In genomic region chr1:91405406-91406169, GRCm38 (mm10) we compare ENCODE assay signal across 10 mouse cellular contexts. TPM values are rescaled to one million over a fixed set of nuclear protein-coding genes. Genes with fewer than 3 reads are reported as not detected.
A peak's percentile ranks its signal among the peaks of the same experiment; 100 is the strongest.
DNase-seq lines count a peak whose midpoint lies in the region; ATAC-seq and TF ChIP-seq lines count a peak whose summit lies in the region.
"Had no signal": no experiment of that assay in that cellular context is flagged by ENCODE, and none has a peak within 500 bp of the region (broad histone marks: within the 10 kb centered on the region; RNA-seq: fewer than 3 reads in every experiment).

No protein-coding gene starts in this region.

- 55% methylated on average over 23 of the region's 23 CpGs for WGBS in intestine, embryonic 15.5 days
- 57% methylated on average over 23 of the region's 23 CpGs for WGBS in intestine, postnatal 0 days
- WGBS in lung, embryonic 16.5 days = 45% methylated on average over 23 of the region's 23 CpGs
- whole genome bisulfite sequencing in hindbrain, embryonic 11.5 days = 60% methylated on average over 23 of the region's 23 CpGs

- H3K4me3 ChIP-seq in intestine, embryonic 15.5 days (replicated peaks) = no peak overlapping the region
- H3K4me3 ChIP-seq in intestine, postnatal 0 days (ENCODE audit: low read depth, low read length) = no peak overlapping the region
- peak overlapping the region; percentile 9; the same call in 1 of the 2 replicates for H3K4me3 ChIP-seq in G1E (ENCODE audit: low read depth, low read length)
- no peak overlapping the region for H3K4me3 ChIP-seq in lung, embryonic 16.5 days (ENCODE audit: low read length)
- no peak overlapping the region for H3K4me3 ChIP-seq in hindbrain, embryonic 11.5 days (ENCODE audit: low read depth, low read length)
- H3K4me3 ChIP-seq: heart, adult 2 months had no signal

- no peak overlapping the region for H3K27ac ChIP-seq in intestine, embryonic 15.5 days
- H3K27ac ChIP-seq in intestine, postnatal 0 days (ENCODE audit: low read depth, low read length) = no peak overlapping the region
- no peak overlapping the region for H3K27ac ChIP-seq in lung, embryonic 16.5 days (ENCODE audit: low read length)
- no peak overlapping the region for H3K27ac ChIP-seq in hindbrain, embryonic 11.5 days (ENCODE audit: low read depth, low read length)
- H3K27ac ChIP-seq: heart, adult 2 months had no signal

- no peaks in the 10 kb centered on the region for H3K27me3 ChIP-seq in intestine, embryonic 15.5 days (replicated peaks)
- no peaks in the 10 kb centered on the region for H3K27me3 ChIP-seq in intestine, postnatal 0 days (replicated peaks; ENCODE audit: control insufficient read depth, insufficient read depth, low read length)
- peaks cover 61% of the 10 kb centered on the region for H3K27me3 ChIP-seq in G1E (ENCODE audit: insufficient read depth, low read length)
- H3K27me3 ChIP-seq in lung, embryonic 16.5 days (ENCODE audit: control insufficient read depth, insufficient read depth, low read depth, low read length) = no peaks in the 10 kb centered on the region
- peaks cover 3% of the 10 kb centered on the region; the same call in 1 of the 2 replicates for H3K27me3 ChIP-seq in hindbrain, embryonic 11.5 days (ENCODE audit: control insufficient read depth, insufficient read depth, low read length)

- no peak overlapping the region for H3K9ac ChIP-seq in intestine, embryonic 15.5 days
- no peak overlapping the region for H3K9ac ChIP-seq in intestine, postnatal 0 days (ENCODE audit: low read depth, low read length)
- H3K9ac ChIP-seq in lung, embryonic 16.5 days (ENCODE audit: low read length) = no peak overlapping the region
- H3K9ac ChIP-seq in hindbrain, embryonic 11.5 days (ENCODE audit: low read depth, low read length) = no peak overlapping the region

- H3K4me1 ChIP-seq in intestine, embryonic 15.5 days (replicated peaks) = no peaks in the 10 kb centered on the region
- H3K4me1 ChIP-seq in intestine, postnatal 0 days (replicated peaks; ENCODE audit: control insufficient read depth, insufficient read depth, low read length) = no peaks in the 10 kb centered on the region
- H3K4me1 ChIP-seq in G1E (ENCODE audit: insufficient read depth, low read depth, low read length) = peaks cover 12% of the 10 kb centered on the region
- H3K4me1 ChIP-seq in lung, embryonic 16.5 days (replicated peaks; ENCODE audit: control insufficient read depth, insufficient read depth, low read length) = peaks cover 7% of the 10 kb centered on the region; the same call in 1 of the 2 replicates
- no peaks in the 10 kb centered on the region for H3K4me1 ChIP-seq in hindbrain, embryonic 11.5 days (replicated peaks; ENCODE audit: control insufficient read depth, insufficient read depth, low read length)

- no peak for TF ChIP-seq CTCF in intestine, postnatal 0 days (IDR thresholded peaks at IDR 0.05; ENCODE audit: low read depth)
- TF ChIP-seq CTCF in G1E (IDR thresholded peaks at IDR 0.05; ENCODE audit: low read depth, low read length) = no peak

- DNase-seq in G1E (ENCODE audit: low spot score) = no peak
- DNase-seq in cerebellum, adult 9-10 months = peak; percentile 87
- DNase-seq in embryo, embryonic 11 days = no peak
- DNase-seq in embryo, embryonic 10 days (ENCODE audit: low spot score) = no peak
- DNase-seq in hindbrain, embryonic 11.5 days (ENCODE audit: low spot score) = no peak

- no peaks in the 10 kb centered on the region for H3K36me3 ChIP-seq in intestine, embryonic 15.5 days
- H3K36me3 ChIP-seq in intestine, postnatal 0 days (ENCODE audit: control insufficient read depth, insufficient read depth) = peaks cover 4% of the 10 kb centered on the region; the same call in 1 of the 2 replicates
- peaks cover 7% of the 10 kb centered on the region for H3K36me3 ChIP-seq in G1E (replicated peaks)
- H3K36me3 ChIP-seq in lung, embryonic 16.5 days (ENCODE audit: control insufficient read depth, insufficient read depth, low read length) = no peaks in the 10 kb centered on the region
- H3K36me3 ChIP-seq in hindbrain, embryonic 11.5 days (ENCODE audit: control insufficient read depth, insufficient read depth, low read length) = no peaks in the 10 kb centered on the region

- no peak overlapping the region for H3K4me2 ChIP-seq in intestine, embryonic 15.5 days (replicated peaks)
- no peak overlapping the region for H3K4me2 ChIP-seq in intestine, postnatal 0 days (replicated peaks; ENCODE audit: low read depth)
- no peak overlapping the region for H3K4me2 ChIP-seq in lung, embryonic 16.5 days (ENCODE audit: low read depth, low read length)
- H3K4me2 ChIP-seq in hindbrain, embryonic 11.5 days (replicated peaks; ENCODE audit: low read depth, low read length) = no peak overlapping the region

- ATAC-seq in intestine, embryonic 15.5 days = 0 out of 2 replicates have a peak, but pooled peaks have one; percentile 28
- no peak; the same call in 1 of the 2 replicates for ATAC-seq in intestine, postnatal 0 days
- ATAC-seq in G1E (ENCODE audit: extremely low read depth, insufficient number of reproducible peaks, low FRiP score, poor library complexity, severe bottlenecking) = no peak
- peak; percentile 81 for ATAC-seq in lung, embryonic 16.5 days (ENCODE audit: low read depth)
- no peak for ATAC-seq in hindbrain, embryonic 11.5 days (ENCODE audit: low FRiP score)

- H3K9me3 ChIP-seq in intestine, embryonic 15.5 days = no peaks in the 10 kb centered on the region
- no peaks in the 10 kb centered on the region for H3K9me3 ChIP-seq in intestine, postnatal 0 days (ENCODE audit: control insufficient read depth)
- no peaks in the 10 kb centered on the region for H3K9me3 ChIP-seq in G1E (replicated peaks)
- H3K9me3 ChIP-seq in lung, embryonic 16.5 days (ENCODE audit: control insufficient read depth, low read length) = no peaks in the 10 kb centered on the region
- no peaks in the 10 kb centered on the region for H3K9me3 ChIP-seq in hindbrain, embryonic 11.5 days (ENCODE audit: control insufficient read depth, low read length)

RNA-seq across cellular contexts. Expression of gene Ilkap, which starts 7.0 kb away (rescaled TPM):
- polyA plus RNA-seq in intestine, embryonic 15.5 days (2015; fragmentation: Nextera tagmentation; extraction: Ambion mirVana) = 119 and 128 TPM in 2 replicates
- polyA plus RNA-seq in intestine, postnatal 0 days (2015; fragmentation: Nextera tagmentation; extraction: Ambion mirVana) = 51.2 TPM in 2 replicates
- total RNA-seq in G1E (2014; fragmentation: Nextera tagmentation) (76.8 and 86.5 TPM in 2 replicates), G1E (2017) (194 and 208 TPM in 2 replicates)
- polyA plus RNA-seq in G1E (2012) = 86.6 and 104 TPM in 2 replicates
- 133 and 139 TPM in 2 replicates for polyA plus RNA-seq in lung, embryonic 16.5 days (2015; fragmentation: Nextera tagmentation; extraction: Ambion mirVana)
- polyA plus RNA-seq in hindbrain, embryonic 11.5 days (2014; fragmentation: Nextera tagmentation; extraction: Ambion mirVana) = 172 TPM in 2 replicates

RNA-seq across cellular contexts. Expression of gene Hes6, which starts 8.2 kb away (rescaled TPM):
- polyA plus RNA-seq in intestine, embryonic 15.5 days (2015; fragmentation: Nextera tagmentation; extraction: Ambion mirVana) = 94.0 and 103 TPM in 2 replicates
- polyA plus RNA-seq in intestine, postnatal 0 days (2015; fragmentation: Nextera tagmentation; extraction: Ambion mirVana) = 84.1 and 84.8 TPM in 2 replicates
- total RNA-seq in G1E (2014; fragmentation: Nextera tagmentation) (18.0 and 19.0 TPM in 2 replicates), G1E (2017) (42.2 and 55.1 TPM in 2 replicates)
- 91.5 and 105 TPM in 2 replicates for polyA plus RNA-seq in G1E (2012)
- 73.2 and 77.2 TPM in 2 replicates for polyA plus RNA-seq in lung, embryonic 16.5 days (2015; fragmentation: Nextera tagmentation; extraction: Ambion mirVana)
- 288 and 318 TPM in 2 replicates for polyA plus RNA-seq in hindbrain, embryonic 11.5 days (2014; fragmentation: Nextera tagmentation; extraction: Ambion mirVana)

RNA-seq across cellular contexts. Expression of gene Erfe, which starts 39.4 kb away (rescaled TPM):
- polyA plus RNA-seq in intestine, embryonic 15.5 days (2015; fragmentation: Nextera tagmentation; extraction: Ambion mirVana) = 9.5 and 10.0 TPM in 2 replicates
- polyA plus RNA-seq in intestine, postnatal 0 days (2015; fragmentation: Nextera tagmentation; extraction: Ambion mirVana) = 2.7 and 3.1 TPM in 2 replicates
- 1.2 and 2.1 TPM in 2 replicates for total RNA-seq in G1E (2014; fragmentation: Nextera tagmentation)
- 0.81 and 0.93 TPM in 2 replicates for total RNA-seq in G1E (2017)
- polyA plus RNA-seq in G1E (2012) = 0.78 and 0.94 TPM in 2 replicates
- polyA plus RNA-seq in lung, embryonic 16.5 days (2015; fragmentation: Nextera tagmentation; extraction: Ambion mirVana) = 1.6 and 2.2 TPM in 2 replicates
- polyA plus RNA-seq in hindbrain, embryonic 11.5 days (2014; fragmentation: Nextera tagmentation; extraction: Ambion mirVana) = 0.68 and 1.0 TPM in 2 replicates

RNA-seq across cellular contexts. Expression of gene Per2, which starts 53.5 kb away (rescaled TPM):
- polyA plus RNA-seq in intestine, embryonic 15.5 days (2015; fragmentation: Nextera tagmentation; extraction: Ambion mirVana) = 7.8 and 7.9 TPM in 2 replicates
- 7.2 and 7.9 TPM in 2 replicates for polyA plus RNA-seq in intestine, postnatal 0 days (2015; fragmentation: Nextera tagmentation; extraction: Ambion mirVana)
- total RNA-seq in G1E (2014; fragmentation: Nextera tagmentation) (13.0 and 15.4 TPM in 2 replicates), G1E (2017) (4.4 and 5.3 TPM in 2 replicates)
- polyA plus RNA-seq in G1E (2012) = 14.2 and 17.5 TPM in 2 replicates
- polyA plus RNA-seq in lung, embryonic 16.5 days (2015; fragmentation: Nextera tagmentation; extraction: Ambion mirVana) = 10.7 and 12.2 TPM in 2 replicates
- 1.7 and 2.8 TPM in 2 replicates for polyA plus RNA-seq in hindbrain, embryonic 11.5 days (2014; fragmentation: Nextera tagmentation; extraction: Ambion mirVana)

RNA-seq across cellular contexts. Expression of gene Klhl30, which starts 54.8 kb away (rescaled TPM):
- polyA plus RNA-seq in intestine, embryonic 15.5 days (2015; fragmentation: Nextera tagmentation; extraction: Ambion mirVana) = 0.44 and 0.53 TPM in 2 replicates
- polyA plus RNA-seq in intestine, postnatal 0 days (2015; fragmentation: Nextera tagmentation; extraction: Ambion mirVana) = 1.3 and 1.8 TPM in 2 replicates
- total RNA-seq in G1E (2014; fragmentation: Nextera tagmentation) (not detected in 2 replicates), G1E (2017) (0.16 TPM in 1 of 2 replicates, not detected in the other)
- polyA plus RNA-seq in G1E (2012) = not detected in 2 replicates
- polyA plus RNA-seq in lung, embryonic 16.5 days (2015; fragmentation: Nextera tagmentation; extraction: Ambion mirVana) = 1.4 and 1.7 TPM in 2 replicates
- polyA plus RNA-seq in hindbrain, embryonic 11.5 days (2014; fragmentation: Nextera tagmentation; extraction: Ambion mirVana) = 0.06 and 0.33 TPM in 2 replicates
- total RNA-seq: MEL had no signal

Comparison
In these comparisons a context has a peak if more than half of its experiments do, and no peak if none do; other contexts are left out.
1. ATAC-seq: peak in intestine, embryonic 15.5 days (single experiment) and lung, embryonic 16.5 days (single experiment); none in intestine, postnatal 0 days (single experiment), G1E (single experiment) and hindbrain, embryonic 11.5 days (single experiment).